Mouse (Mus musculus): ENCODE measurements around the gene Eps8l1.

DNA sequence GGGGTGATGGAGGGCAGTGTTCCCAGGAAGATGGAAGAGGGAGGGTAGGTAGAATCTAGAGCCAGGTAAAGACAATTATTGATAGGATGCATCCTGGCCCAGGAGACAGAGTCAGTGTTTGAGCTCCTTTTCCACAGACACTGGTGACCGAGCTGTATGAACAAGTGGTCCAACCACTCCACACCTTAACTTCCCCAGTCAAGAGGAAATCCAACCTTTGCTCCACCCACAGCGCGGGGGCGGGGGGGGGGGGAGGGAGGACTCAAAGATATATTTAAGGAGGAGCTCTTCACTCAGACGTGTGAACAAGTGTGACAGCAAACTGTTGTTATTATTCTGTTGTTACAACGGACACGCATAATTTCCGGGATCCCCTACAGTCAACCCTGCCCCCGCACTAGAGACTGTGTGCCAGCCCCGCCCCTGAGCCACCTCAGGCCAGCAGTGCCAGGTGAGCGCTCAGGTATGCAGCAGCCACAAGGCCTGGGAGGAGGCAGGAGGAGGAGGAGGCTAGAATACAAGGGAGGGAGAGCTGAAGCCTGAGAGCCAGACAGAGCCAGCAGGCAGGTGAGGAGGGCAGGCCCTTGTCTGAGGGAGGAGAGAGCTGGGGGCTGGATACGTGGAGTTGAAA lies 3.8 kb downstream of the Eps8l1 start:
- TF ChIP-seq CTCF (IDR thresholded peaks at IDR 0.05; ENCODE audit: low read depth, low read length) (no peak), GATA1 (IDR thresholded peaks at IDR 0.05; ENCODE audit: borderline replicate concordance, low read length) (no peak)
